Mouse (Mus musculus): ENCODE results near the gene Pfdn4.

GRCm38 (mm10) chr2:170543625-170544024 is 47.4 kb downstream of the Pfdn4 start:
- TF ChIP-seq EP300 (IDR thresholded peaks at IDR 0.05; ENCODE audit: low read depth in 1 of 2, low read length in 2 of 2) (no peak), CTCF (IDR thresholded peaks at IDR 0.05 in 2 of 3, conservative IDR thresholded peaks at IDR 0.05 in 1 of 3; ENCODE audit: control insufficient read depth in 1 of 3, insufficient read depth in 1 of 3, low read depth in 2 of 3, low read length in 3 of 3, poor library complexity in 1 of 3, severe bottlenecking in 1 of 3) (no peak), HCFC1 (IDR thresholded peaks at IDR 0.05; ENCODE audit: low read depth, low read length) (no peak), UBTF (IDR thresholded peaks at IDR 0.05; ENCODE audit: borderline replicate concordance, insufficient read depth, low read depth, low read length) (no peak), POLR2A (IDR thresholded peaks at IDR 0.05; ENCODE audit: control insufficient read depth in 1 of 2, insufficient read depth in 1 of 2, low read depth in 1 of 2, low read length in 2 of 2, poor library complexity in 1 of 2) (no peak), TAL1 (IDR thresholded peaks at IDR 0.05; ENCODE audit: low read length) (no peak), POLR2AphosphoS5 (IDR thresholded peaks at IDR 0.05; ENCODE audit: borderline replicate concordance, low read depth, low read length) (no peak), USF1 (IDR thresholded peaks at IDR 0.05; ENCODE audit: low read depth, low read length) (no peak), BHLHE40 (IDR thresholded peaks at IDR 0.05; ENCODE audit: borderline replicate concordance, low read depth, low read length) (no peak), JUND (IDR thresholded peaks at IDR 0.05; ENCODE audit: low read depth, low read length) (no peak), CHD1 (IDR thresholded peaks at IDR 0.05; ENCODE audit: low read depth, low read length) (no peak), RAD21 (IDR thresholded peaks at IDR 0.05; ENCODE audit: low read depth, low read length) (no peak), ZMIZ1 (IDR thresholded peaks at IDR 0.05; ENCODE audit: low read depth, low read length) (no peak), ZNF384 (IDR thresholded peaks at IDR 0.05; ENCODE audit: low read depth, low read length) (no peak)

Data from MEL (cell line).